Mouse (Mus musculus) ES-Bruce4 (cell line): ENCODE measurements around the gene Il17rc.

Experiments used
- CTCF ChIP-seq: IDR thresholded peaks from one replicate; pipeline ENCODE4 v1.8.1; 2011; ENCODE audit warnings: low read depth, low read length
- EP300 ChIP-seq: IDR thresholded peaks from 2 replicates; pipeline ENCODE4 v1.6.1; 2011; ENCODE audit warnings: low read depth, low read length; ENCODE audit not compliant: insufficient read depth

- TF ChIP-seq CTCF: no peak
- TF ChIP-seq EP300: no peak
Observed at GRCm38 (mm10) chr6:113499346-113499745, 28.1 kb downstream of the Il17rc start.
